Mouse (Mus musculus) testis, postnatal 14 days (tissue): Measurements from ENCODE around the gene Ppp1r1c.

Experiments
- DNase-seq: peaks from one replicate; pipeline ENCODE4 v3.0.0; 2021; ENCODE audit warnings: low spot score

Gene Ppp1r1c

GRCm38 (mm10) chr2:79707575-79707974 is at the start of gene Ppp1r1c:
Gene Ppp1r1c (plus strand): TSS chr2:79707780.
- DNase-seq, result no peak

GRCm38 (mm10) chr2:79660417-79661185 is 47.0 kb upstream of the Ppp1r1c start:
- no peak for DNase-seq

GRCm38 (mm10) chr2:79661486-79662104 is 46.0 kb upstream of the Ppp1r1c start:
- no peak for DNase-seq

- DNase-seq, result no peak
Observed at GRCm38 (mm10) chr2:79664532-79665286, 42.9 kb upstream of the Ppp1r1c start.

- DNase-seq, result no peak
Observed at GRCm38 (mm10) chr2:79665492-79665891, 42.1 kb upstream of the Ppp1r1c start.

- peak; percentile 62 for DNase-seq
Observed at GRCm38 (mm10) chr2:79675266-79675665, 32.3 kb upstream of the Ppp1r1c start.

- no peak for DNase-seq
Observed at GRCm38 (mm10) chr2:79677663-79678257, 29.8 kb upstream of the Ppp1r1c start.

- DNase-seq, result no peak
Observed at GRCm38 (mm10) chr2:79681672-79682071, 25.9 kb upstream of the Ppp1r1c start.

GRCm38 (mm10) chr2:79683258-79683657 is 24.3 kb upstream of the Ppp1r1c start:
- no peak for DNase-seq

GRCm38 (mm10) chr2:79690838-79691237 is 16.7 kb upstream of the Ppp1r1c start:
- DNase-seq, result no peak

- DNase-seq, result no peak
Observed at GRCm38 (mm10) chr2:79695190-79695589, 12.4 kb upstream of the Ppp1r1c start.

- no peak for DNase-seq
Observed at GRCm38 (mm10) chr2:79695939-79696338, 11.6 kb upstream of the Ppp1r1c start.

GRCm38 (mm10) chr2:79696478-79697230 is 10.9 kb upstream of the Ppp1r1c start:
- no peak for DNase-seq

GRCm38 (mm10) chr2:79698166-79698565 is 9.4 kb upstream of the Ppp1r1c start:
- no peak for DNase-seq

- no peak for DNase-seq
Observed at GRCm38 (mm10) chr2:79704773-79705172, 2.8 kb upstream of the Ppp1r1c start.

- DNase-seq, result no peak
Observed at GRCm38 (mm10) chr2:79713662-79714091, 6.1 kb downstream of the Ppp1r1c start.

GRCm38 (mm10) chr2:79714745-79715144 is 7.2 kb downstream of the Ppp1r1c start:
- DNase-seq, result no peak

GRCm38 (mm10) chr2:79715925-79716324 is 8.3 kb downstream of the Ppp1r1c start:
- DNase-seq, result no peak

GRCm38 (mm10) chr2:79717846-79718245 is 10.3 kb downstream of the Ppp1r1c start:
- no peak for DNase-seq

GRCm38 (mm10) chr2:79722415-79722814 is 14.8 kb downstream of the Ppp1r1c start:
- no peak for DNase-seq

- DNase-seq, result peak; percentile 10
Observed at GRCm38 (mm10) chr2:79738958-79739357, 31.4 kb downstream of the Ppp1r1c start.

- DNase-seq, result no peak
Observed at GRCm38 (mm10) chr2:79741966-79742365, 34.4 kb downstream of the Ppp1r1c start.
